In the genomic region with DNA sequence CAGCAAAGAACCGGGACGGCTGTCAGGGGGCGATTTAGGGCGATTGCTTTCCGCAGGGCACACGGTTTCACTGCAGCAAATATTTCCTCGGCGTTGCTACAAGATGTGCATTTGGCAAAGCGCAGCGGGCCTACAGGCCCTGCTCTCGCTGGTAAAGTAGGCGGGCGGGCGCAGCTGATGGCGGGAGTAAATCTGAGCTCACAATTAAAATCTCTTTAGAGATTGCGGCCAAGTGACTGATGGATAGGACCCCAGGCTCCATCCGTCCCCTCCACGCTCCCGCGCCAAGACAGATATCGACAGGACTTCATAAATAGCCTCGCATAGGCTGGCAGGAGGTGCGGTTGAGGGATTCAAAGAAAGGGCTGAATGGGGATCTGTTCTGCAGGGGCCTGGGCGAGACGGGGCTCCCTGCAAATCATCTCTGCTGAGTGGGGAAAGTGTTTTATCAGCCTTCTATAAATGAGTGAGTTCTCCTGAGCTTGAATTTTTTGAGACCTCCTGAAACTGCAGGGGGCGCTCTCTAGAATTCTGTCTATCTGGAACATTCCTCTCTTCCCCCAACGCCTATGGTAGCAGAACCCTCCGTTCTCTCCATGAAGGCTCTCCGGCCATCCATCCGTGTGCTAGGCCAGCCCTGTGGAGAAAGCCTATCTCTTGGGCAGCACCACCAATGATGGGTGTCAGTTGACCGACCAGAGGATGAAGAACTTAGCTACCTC, we compare ENCODE assay signal across 23 mouse cellular contexts. TPM values are rescaled to one million over a fixed set of nuclear protein-coding genes. Genes with fewer than 3 reads are reported as not detected.
DNase-seq lines count a peak whose midpoint lies in the region; ATAC-seq and TF ChIP-seq lines count a peak whose summit lies in the region.
"Had no signal": no experiment of that assay in that cellular context is flagged by ENCODE, and none has a peak within 500 bp of the region (broad histone marks: within the 10 kb centered on the region; RNA-seq: fewer than 3 reads in every experiment).

No protein-coding gene starts in this region.

- H3K9ac ChIP-seq in midbrain, postnatal 0 days (replicated peaks; ENCODE audit: low read length, poor library complexity, severe bottlenecking), result no peak overlapping the region
- H3K9ac ChIP-seq in midbrain, embryonic 13.5 days (replicated peaks), result no peak overlapping the region
- H3K9ac ChIP-seq in ES-Bruce4 (ENCODE audit: low read depth, poor library complexity, severe bottlenecking) (peak overlapping the region; percentile 45), ES-E14 (ENCODE audit: insufficient read depth, low read depth, low read length, poor library complexity, severe bottlenecking) (peak overlapping the region; percentile 29)
- H3K9ac ChIP-seq in neural tube, embryonic 14.5 days (replicated peaks; ENCODE audit: low read depth, low read length), result no peak overlapping the region
- H3K9ac ChIP-seq: embryonic facial prominence, embryonic 13.5 days; forebrain, embryonic 13.5 days; liver, postnatal 0 days had no signal

- 82% methylated on average over 31 of the region's 31 CpGs for WGBS in midbrain, postnatal 0 days
- 88% methylated on average over 31 of the region's 31 CpGs for WGBS in midbrain, embryonic 13.5 days
- 51% methylated on average over 31 of the region's 31 CpGs for WGBS in neural tube, embryonic 14.5 days

- H3K4me2 ChIP-seq in midbrain, postnatal 0 days (ENCODE audit: low read depth, low read length, poor library complexity, severe bottlenecking), result no peak overlapping the region
- no peak overlapping the region for H3K4me2 ChIP-seq in midbrain, embryonic 13.5 days (replicated peaks)
- no peak overlapping the region for H3K4me2 ChIP-seq in neural tube, embryonic 14.5 days (ENCODE audit: low read depth, low read length)
- H3K4me2 ChIP-seq: embryonic facial prominence, embryonic 13.5 days; forebrain, embryonic 13.5 days; heart, embryonic 11.5 days; liver, embryonic 11.5 days had no signal

- 0 out of 2 replicates have a peak, but pooled peaks cover 2% of the 10 kb centered on the region for H3K4me1 ChIP-seq in midbrain, postnatal 0 days (ENCODE audit: insufficient read depth, low read length)
- H3K4me1 ChIP-seq in midbrain, embryonic 13.5 days (replicated peaks), result peaks cover 10% of the 10 kb centered on the region; the same call in 1 of the 2 replicates
- H3K4me1 ChIP-seq in ES-Bruce4 (ENCODE audit: control insufficient read depth, insufficient read depth, low read length) (no peaks in the 10 kb centered on the region), ES-E14 (ENCODE audit: control insufficient read depth in 2 of 2, insufficient read depth in 2 of 2, low read length in 2 of 2, poor library complexity in 1 of 2) (peaks cover 0 to 2% of the 10 kb centered on the region in 2 experiments; a peak in 1 of 4 replicates)
- no peaks in the 10 kb centered on the region for H3K4me1 ChIP-seq in neural tube, embryonic 14.5 days (ENCODE audit: control insufficient read depth, insufficient read depth, low read length)

- in situ Hi-C loops in ES-E14 (cut with MboI; ENCODE audit: low sequenced_read_pairs in 2 of 2, unreplicated experiment in 2 of 2), result no loop called here

- TF ChIP-seq POLR2A in ES-Bruce4 (IDR thresholded peaks at IDR 0.05; ENCODE audit: insufficient read depth, low read length), result no peak

- no peaks in the 10 kb centered on the region for H3K27me3 ChIP-seq in midbrain, postnatal 0 days (ENCODE audit: insufficient read depth, low read length)
- H3K27me3 ChIP-seq in midbrain, embryonic 13.5 days, result no peaks in the 10 kb centered on the region
- no peaks in the 10 kb centered on the region for H3K27me3 ChIP-seq in ES-Bruce4 (ENCODE audit: control insufficient read depth, insufficient read depth, low read length, poor library complexity, severe bottlenecking)
- H3K27me3 ChIP-seq in neural tube, embryonic 14.5 days (ENCODE audit: control insufficient read depth, insufficient read depth, low read length), result no peaks in the 10 kb centered on the region
- H3K27me3 ChIP-seq: Patski had no signal

- no peak for TF ChIP-seq CTCF in midbrain, postnatal 0 days (IDR thresholded peaks at IDR 0.05)
- TF ChIP-seq CTCF in ES-Bruce4 (IDR thresholded peaks at IDR 0.05; ENCODE audit: low read depth, low read length), result peak; percentile 16

- H3K27ac ChIP-seq in midbrain, postnatal 0 days (ENCODE audit: low read depth, low read length), result no peak overlapping the region
- H3K27ac ChIP-seq in midbrain, embryonic 13.5 days, result no peak overlapping the region
- H3K27ac ChIP-seq in ES-Bruce4 (ENCODE audit: insufficient read depth, low read length) (no peak overlapping the region), ES-E14 (ENCODE audit: insufficient read depth, low read depth, low read length, poor library complexity, severe bottlenecking) (no peak overlapping the region)
- no peak overlapping the region for H3K27ac ChIP-seq in neural tube, embryonic 14.5 days (ENCODE audit: low read depth, low read length)
- H3K27ac ChIP-seq: embryonic facial prominence, embryonic 13.5 days; forebrain, embryonic 13.5 days; kidney, postnatal 0 days had no signal

- H3K4me3 ChIP-seq in midbrain, postnatal 0 days (ENCODE audit: low read depth, low read length), result no peak overlapping the region
- H3K4me3 ChIP-seq in midbrain, embryonic 13.5 days (replicated peaks), result no peak overlapping the region
- peak overlapping the region; percentile 31 for H3K4me3 ChIP-seq in ES-Bruce4 (ENCODE audit: low read depth, low read length)
- peak overlapping the region; percentile 37 to 61 for H3K4me3 ChIP-seq in ES-E14 (ENCODE audit: insufficient read depth in 1 of 2, low read depth in 1 of 2, low read length in 2 of 2, poor library complexity in 1 of 2, severe bottlenecking in 1 of 2)
- no peak overlapping the region for H3K4me3 ChIP-seq in neural tube, embryonic 14.5 days (ENCODE audit: low read depth, low read length)
- H3K4me3 ChIP-seq: embryonic facial prominence, embryonic 13.5 days; forebrain, embryonic 13.5 days; megakaryocyte, embryonic 14.5 days had no signal

- ATAC-seq in midbrain, postnatal 0 days (ENCODE audit: low FRiP score), result no peak
- ATAC-seq in midbrain, embryonic 13.5 days, result no peak
- ATAC-seq in neural tube, embryonic 14.5 days (ENCODE audit: low read depth), result peak; percentile 48
- ATAC-seq: forebrain, embryonic 13.5 days; liver, postnatal 0 days; Patski had no signal

- no peak for TF ChIP-seq EP300 in ES-Bruce4 (IDR thresholded peaks at IDR 0.05; ENCODE audit: insufficient read depth, low read depth, low read length)

- DNase-seq in midbrain, postnatal 0 days (ENCODE audit: low spot score), result peak; percentile 30
- peak; percentile 62 for DNase-seq in ES-E14 (ENCODE audit: low read depth, low spot score)
- DNase-seq in lung, postnatal 25 days (ENCODE audit: low spot score), result no peak
- no peak for DNase-seq in gastrocnemius, postnatal 4 days (ENCODE audit: low spot score in 2 of 2)
- DNase-seq: adrenal gland, postnatal 10 days; cerebellum, adult 8-10 months; cerebellum, postnatal 36 days; embryo, embryonic 11 days; kidney, adult 2 months; liver, postnatal 0 days; lung, postnatal 10 days; midbrain, embryonic 14.5 days; thymus, postnatal 36 days had no signal

- H3K36me3 ChIP-seq in midbrain, postnatal 0 days (ENCODE audit: insufficient read depth, low read length), result no peaks in the 10 kb centered on the region
- no peaks in the 10 kb centered on the region for H3K36me3 ChIP-seq in midbrain, embryonic 13.5 days
- no peaks in the 10 kb centered on the region for H3K36me3 ChIP-seq in ES-Bruce4 (ENCODE audit: control insufficient read depth, insufficient read depth, low read length, poor library complexity, severe bottlenecking)
- no peaks in the 10 kb centered on the region for H3K36me3 ChIP-seq in ES-E14 (ENCODE audit: control insufficient read depth, insufficient read depth, low read length, poor library complexity, severe bottlenecking)
- H3K36me3 ChIP-seq in neural tube, embryonic 14.5 days (ENCODE audit: control insufficient read depth, insufficient read depth, low read length), result no peaks in the 10 kb centered on the region
- H3K36me3 ChIP-seq: embryonic facial prominence, embryonic 13.5 days had no signal

- H3K9me3 ChIP-seq in midbrain, postnatal 0 days (ENCODE audit: low read length), result no peaks in the 10 kb centered on the region
- no peaks in the 10 kb centered on the region for H3K9me3 ChIP-seq in midbrain, embryonic 13.5 days
- no peaks in the 10 kb centered on the region for H3K9me3 ChIP-seq in ES-Bruce4 (replicated peaks; ENCODE audit: control insufficient read depth, insufficient read depth, low read length, poor library complexity, severe bottlenecking)
- H3K9me3 ChIP-seq in ES-E14 (ENCODE audit: control insufficient read depth, insufficient read depth, low read depth, low read length), result no peaks in the 10 kb centered on the region
- H3K9me3 ChIP-seq in neural tube, embryonic 14.5 days (ENCODE audit: control insufficient read depth, low read length), result no peaks in the 10 kb centered on the region
- H3K9me3 ChIP-seq: embryonic facial prominence, embryonic 13.5 days; forebrain, embryonic 13.5 days had no signal

TF ChIP-seq in ES-E14, 5 proteins besides CTCF, POLR2A, EP300 and RAD21:
- TF ChIP-seq HCFC1 (IDR thresholded peaks at IDR 0.05; ENCODE audit: borderline replicate concordance, insufficient read depth, low read length), result no peak
- no peak for TF ChIP-seq MAFK (IDR thresholded peaks at IDR 0.05; ENCODE audit: insufficient read depth, low read depth, low read length)
- TF ChIP-seq ZC3H11A (IDR thresholded peaks at IDR 0.05; ENCODE audit: borderline replicate concordance, low read depth, low read length), result no peak
- no peak for TF ChIP-seq CHD2 (IDR thresholded peaks at IDR 0.05; ENCODE audit: low read depth, low read length)
- no peak for TF ChIP-seq ZNF384 (IDR thresholded peaks at IDR 0.05; ENCODE audit: low read depth, low read length)

RNA-seq across cellular contexts. Expression of a gene that starts 38.5 kb away (rescaled TPM):
- 64.7 and 81.3 TPM in 2 replicates for total RNA-seq in midbrain, postnatal 0 days (2014; rRNA removed)
- 12.7 and 16.9 TPM in 2 replicates for polyA plus RNA-seq in midbrain, postnatal 0 days (2015; fragmentation: Nextera tagmentation; extraction: Ambion mirVana)
- 11.7 and 14.7 TPM in 2 replicates for polyA plus RNA-seq in midbrain, embryonic 13.5 days (2015; fragmentation: Nextera tagmentation; extraction: Ambion mirVana)
- 2.6 and 4.5 TPM in 2 replicates for polyA plus RNA-seq in ES-Bruce4 (2011; ENCODE audit: insufficient read depth, insufficient read length, low read depth, missing spikeins)
- 7.1 and 15.4 TPM in 2 replicates for total RNA-seq in ES-E14 (2012; rRNA removed)
- polyA plus RNA-seq in neural tube, embryonic 14.5 days (2014; fragmentation: Nextera tagmentation; extraction: Ambion mirVana), result 10.6 and 10.7 TPM in 2 replicates
- total RNA-seq in gastrocnemius, postnatal 4 days (2021), result 10 to 100 TPM; 33.5 to 43.2 TPM

Comparison
In these comparisons a context has a peak if more than half of its experiments do, and no peak if none do; other contexts are left out.
1. DNase-seq: peak in midbrain, postnatal 0 days (single experiment) and ES-E14 (single experiment); none in lung, postnatal 25 days (single experiment) and gastrocnemius, postnatal 4 days (0 of 2).
2. H3K4me3 ChIP-seq: peak in ES-Bruce4 (single experiment) and ES-E14 (2 of 2); none in midbrain, postnatal 0 days (single experiment), midbrain, embryonic 13.5 days (single experiment) and neural tube, embryonic 14.5 days (single experiment).
3. H3K9ac ChIP-seq: peak in ES-Bruce4 (single experiment) and ES-E14 (single experiment); none in midbrain, postnatal 0 days (single experiment), midbrain, embryonic 13.5 days (single experiment) and neural tube, embryonic 14.5 days (single experiment).